Mouse (Mus musculus): ENCODE measurements around the gene Xrcc6.

- TF ChIP-seq CTCF (IDR thresholded peaks at IDR 0.05; ENCODE audit: low read depth, low read length): no peak
- no peak for TF ChIP-seq GATA1 (IDR thresholded peaks at IDR 0.05; ENCODE audit: borderline replicate concordance, low read length)
- no peak for TF ChIP-seq GATA2 (IDR thresholded peaks at IDR 0.05; ENCODE audit: borderline replicate concordance, low read depth, low read length)
Measured at GRCm38 (mm10) chr15:82086131-82086530, 98.5 kb downstream of the Xrcc6 start.
